Mouse (Mus musculus) right cerebral cortex, postnatal 4 days (tissue): ENCODE data around the gene Olfr113.
"Not testable (repeated sequence)": the region's sequence is repeated elsewhere in the genome, so short reads cannot be mapped to it uniquely, and the experiment has no call there.

Source experiments
- DNase-seq: peaks from one replicate; pipeline ENCODE4 v3.0.0-alpha.2; 2022

Gene Olfr113

GRCm38 (mm10) chr17:37577563-37577962 lies at the start of gene Olfr113:
Gene Olfr113 (minus strand): TSS chr17:37577663.
- no peak for DNase-seq

GRCm38 (mm10) chr17:37627009-37627408 lies 49.5 kb upstream of the Olfr113 start, which contains the start of the genes Olfr115 and Olfr116:
Gene Olfr115 (minus strand): TSS chr17:37627109.
Gene Olfr116 (minus strand): TSS chr17:37627199.
- DNase-seq: no peak

DNA sequence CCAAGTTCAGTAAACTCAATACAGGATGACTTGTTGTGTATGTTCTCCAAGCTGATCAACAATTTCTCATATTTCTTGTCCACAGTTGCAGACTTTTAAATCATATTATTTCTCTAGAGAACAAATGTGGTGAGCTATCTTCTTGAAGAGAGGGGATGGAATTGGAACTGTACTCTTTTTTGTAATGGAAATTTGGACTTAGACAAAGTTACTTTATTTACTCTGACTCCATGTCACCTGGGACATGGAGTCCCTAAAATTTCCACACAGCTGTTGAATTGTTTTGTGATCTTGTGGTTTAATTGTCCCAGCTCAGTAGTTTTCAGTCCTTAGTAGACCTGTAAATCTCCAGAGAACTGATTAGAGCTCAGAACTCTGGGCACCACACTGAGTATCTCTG lies 15.2 kb upstream of the Olfr113 start, which contains the start of gene Olfr114:
Gene Olfr114, minus strand, starts transcription at position 101 of the 400 bp plus-strand sequence.
- no peak for DNase-seq

- no peak for DNase-seq
Observed at GRCm38 (mm10) chr17:37569351-37569750, 8.1 kb downstream of the Olfr113 start, which contains the start of gene Olfr112. Gene Olfr112 (minus strand): TSS chr17:37569451.

- no peak for DNase-seq
Observed at GRCm38 (mm10) chr17:37558913-37559615, 18.4 kb downstream of the Olfr113 start.

DNA sequence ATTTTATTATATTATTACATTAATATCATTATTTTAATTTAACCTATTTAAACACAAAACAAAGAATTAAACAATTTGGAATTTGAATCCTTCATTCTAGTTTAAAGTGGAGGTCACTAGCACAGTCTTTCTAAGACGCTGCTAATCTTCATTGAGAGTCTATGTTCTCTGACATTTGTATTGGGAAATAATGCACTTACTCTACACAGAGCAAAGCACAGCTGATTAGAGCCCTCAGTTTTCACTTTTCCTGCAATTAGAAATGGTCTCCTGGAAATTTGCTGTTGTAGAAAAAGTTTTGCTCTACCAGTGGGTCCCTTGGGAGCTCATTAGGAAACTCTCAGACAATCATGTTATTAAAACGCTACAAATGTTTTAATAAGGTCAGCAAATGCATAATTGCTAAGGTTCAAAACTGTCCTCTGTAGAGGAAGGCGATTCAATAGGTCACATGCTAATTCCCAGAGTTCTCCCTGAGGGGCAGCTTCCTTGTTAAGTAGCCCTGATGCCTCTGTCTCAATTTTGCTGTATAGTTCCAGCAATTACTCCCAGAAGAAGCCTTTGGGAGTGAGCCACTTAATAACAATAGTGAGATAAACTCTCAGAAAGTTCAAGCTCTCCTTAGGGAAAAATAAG lies 33.5 kb downstream of the Olfr113 start:
- DNase-seq: no peak

GRCm38 (mm10) chr17:37541454-37542119 lies 35.9 kb downstream of the Olfr113 start:
- no peak for DNase-seq

DNA sequence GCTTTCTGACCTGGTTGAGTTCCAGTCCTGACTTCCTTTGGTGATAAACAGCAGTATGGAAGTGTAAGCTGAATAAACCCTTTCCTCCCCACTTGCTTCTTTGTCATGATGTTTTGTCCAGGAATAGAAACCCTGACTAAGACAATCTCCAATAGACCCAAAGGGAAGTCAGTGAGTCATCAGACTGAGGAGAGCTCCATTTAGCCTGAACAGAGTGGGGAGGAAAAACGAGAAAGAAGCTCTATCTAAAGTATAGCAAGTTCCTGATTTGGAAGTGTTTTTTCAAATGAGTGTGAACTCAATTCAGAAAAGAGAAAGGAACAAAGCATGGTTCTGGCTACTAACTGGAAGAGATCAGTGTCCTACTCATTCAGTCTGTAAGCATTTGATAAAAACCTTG lies 39.0 kb downstream of the Olfr113 start:
- not testable (repeated sequence) for DNase-seq

DNA sequence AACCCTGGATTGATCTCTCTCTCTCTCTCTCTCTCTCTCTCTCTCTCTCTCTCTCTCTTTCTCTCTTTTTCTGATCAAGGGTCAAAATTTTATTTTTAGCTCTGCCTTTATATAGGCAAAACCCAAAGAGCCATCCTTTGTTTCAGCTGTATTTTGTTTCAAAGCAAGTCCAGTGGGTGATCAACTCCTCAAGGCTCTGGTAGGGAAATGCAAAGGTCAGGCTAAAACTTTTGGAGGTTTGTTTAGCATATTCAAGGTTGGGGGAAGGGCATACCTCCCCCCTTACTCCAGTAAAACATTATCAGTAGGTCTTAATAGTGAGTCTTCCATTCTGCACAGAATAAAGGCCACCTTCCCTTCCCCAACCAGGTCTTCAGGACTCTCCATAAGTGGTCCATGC lies 42.3 kb downstream of the Olfr113 start:
- DNase-seq: no peak

DNA sequence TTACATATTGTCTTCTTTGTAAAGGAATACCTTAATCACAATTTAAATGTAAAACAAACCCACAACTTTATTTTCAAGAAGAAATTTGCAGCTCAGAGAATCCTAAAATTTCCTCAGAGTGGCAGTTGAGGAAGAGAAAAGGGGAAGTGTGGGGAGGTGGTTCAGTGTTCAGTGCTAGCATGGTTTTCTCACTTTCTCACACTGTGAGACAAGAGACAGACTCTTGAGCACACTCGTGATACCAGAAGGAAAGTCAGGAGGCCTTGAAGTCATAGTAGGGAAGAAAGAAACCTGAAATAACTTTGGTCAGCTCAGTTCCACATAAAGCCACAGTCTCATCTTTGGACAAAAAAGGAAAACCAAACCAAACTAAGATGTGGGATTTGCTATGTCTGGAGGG lies 52.0 kb downstream of the Olfr113 start:
- DNase-seq: not testable (repeated sequence)

DNA sequence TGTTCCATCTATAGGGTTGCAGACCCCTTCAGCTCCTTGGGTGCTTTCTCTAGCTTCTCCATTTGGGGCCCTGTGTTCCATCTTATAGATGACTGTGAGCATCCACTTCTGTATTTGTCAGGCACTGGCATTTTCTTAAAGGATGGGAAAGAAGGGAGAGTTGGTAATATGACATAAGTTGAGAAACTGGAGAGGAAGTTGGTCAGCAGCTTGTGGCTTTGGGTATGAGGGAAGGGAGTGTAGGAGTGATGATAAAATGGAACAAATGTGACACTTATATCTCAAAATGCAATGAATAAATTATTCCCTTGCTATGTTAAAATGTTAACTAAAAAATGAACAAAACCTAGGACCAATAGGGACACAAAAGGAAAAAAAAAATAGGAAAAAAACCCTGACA lies 52.9 kb downstream of the Olfr113 start:
- DNase-seq: not testable (repeated sequence)
